Mouse (Mus musculus): ENCODE data around the gene Olfr965. TPM values are rescaled to one million over a fixed set of nuclear protein-coding genes. Genes with fewer than 3 reads are reported as not detected.

Gene Olfr965
- polyA plus RNA-seq, 1 experiment, result not detected

DNA sequence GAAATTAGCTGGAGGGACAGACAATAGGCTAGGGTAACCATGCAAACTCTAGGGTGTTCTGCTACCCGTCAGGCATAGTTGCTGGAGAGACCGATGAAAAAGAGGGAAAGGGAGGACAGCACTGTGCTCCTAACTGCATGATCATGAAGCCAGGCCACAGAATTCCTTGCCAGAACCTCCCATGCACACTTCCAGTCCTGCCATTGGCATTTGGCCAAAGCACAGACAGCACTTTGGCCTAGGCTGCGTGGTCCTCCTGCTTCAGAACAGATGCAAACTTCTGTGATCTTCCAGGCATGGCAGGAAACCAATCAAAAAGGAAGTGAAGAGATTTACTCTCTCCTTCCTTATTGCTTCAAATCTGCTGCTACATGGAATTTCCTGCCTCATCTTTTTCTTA is 2.2 kb upstream of the Olfr965 start:
- H3K27me3 ChIP-seq (replicated peaks; ENCODE audit: control insufficient read depth, insufficient read depth, low read length), result no peaks in the 10 kb centered on the region
- no peak overlapping the region for H3K27ac ChIP-seq (ENCODE audit: insufficient read depth, low read depth, low read length)
- 32% methylated on average over 3 of the region's 3 CpGs for WGBS
- no peaks in the 10 kb centered on the region for H3K36me3 ChIP-seq (ENCODE audit: control insufficient read depth, insufficient read depth, low read length)
- no peak overlapping the region for H3K4me3 ChIP-seq (ENCODE audit: insufficient read depth, low read depth, low read length)
- H3K4me1 ChIP-seq (ENCODE audit: control insufficient read depth, insufficient read depth, low read length), result no peaks in the 10 kb centered on the region
- DNase-seq, result peak; percentile 19
- TF ChIP-seq POLR2A (IDR thresholded peaks at IDR 0.05; ENCODE audit: low read depth, low read length) (no peak), CTCF (conservative IDR thresholded peaks at IDR 0.05; ENCODE audit: insufficient read depth, insufficient read length, low read depth, low read length) (no peak)

- Histone ChIP-seq H3K4me1 (ENCODE audit: control insufficient read depth, insufficient read depth, low read length) (no peaks in the 10 kb centered on the region), H3K36me3 (ENCODE audit: control insufficient read depth, insufficient read depth, low read length) (no peaks in the 10 kb centered on the region), H3K4me3 (ENCODE audit: insufficient read depth, low read depth, low read length) (no peak within 1 kb of the TSS), H3K27me3 (replicated peaks; ENCODE audit: control insufficient read depth, insufficient read depth, low read length) (no peaks in the 10 kb centered on the region), H3K27ac (ENCODE audit: insufficient read depth, low read depth, low read length) (no peak within 1 kb of the TSS)
- no peak for TF ChIP-seq POLR2A (IDR thresholded peaks at IDR 0.05; ENCODE audit: low read depth, low read length)
- no peak for TF ChIP-seq CTCF (conservative IDR thresholded peaks at IDR 0.05; ENCODE audit: insufficient read depth, insufficient read length, low read depth, low read length)
- no peak for DNase-seq
Measured at GRCm38 (mm10) chr9:39730678-39731077, 19.5 kb downstream of the Olfr965 start, which contains the start of gene Olfr150. TSS of gene Olfr150 (plus strand) at chr9:39730978.

GRCm38 (mm10) chr9:39740741-39741140 is 29.6 kb downstream of the Olfr965 start:
- H3K27ac ChIP-seq (ENCODE audit: insufficient read depth, low read depth, low read length), result no peak overlapping the region
- H3K4me3 ChIP-seq (ENCODE audit: insufficient read depth, low read depth, low read length), result no peak overlapping the region
- H3K4me1 ChIP-seq (ENCODE audit: control insufficient read depth, insufficient read depth, low read length), result no peaks in the 10 kb centered on the region
- TF ChIP-seq CTCF (conservative IDR thresholded peaks at IDR 0.05; ENCODE audit: insufficient read depth, insufficient read length, low read depth, low read length) (no peak), POLR2A (IDR thresholded peaks at IDR 0.05; ENCODE audit: low read depth, low read length) (no peak)
- H3K27me3 ChIP-seq (replicated peaks; ENCODE audit: control insufficient read depth, insufficient read depth, low read length), result no peaks in the 10 kb centered on the region
- H3K36me3 ChIP-seq (ENCODE audit: control insufficient read depth, insufficient read depth, low read length), result no peaks in the 10 kb centered on the region
- 81% methylated on average over 1 of the region's 1 CpGs for WGBS
- DNase-seq, result no peak

- Histone ChIP-seq H3K27ac (ENCODE audit: insufficient read depth, low read depth, low read length) (no peak within 1 kb of the TSS), H3K4me3 (ENCODE audit: insufficient read depth, low read depth, low read length) (no peak within 1 kb of the TSS), H3K4me1 (ENCODE audit: control insufficient read depth, insufficient read depth, low read length) (no peaks in the 10 kb centered on the region), H3K36me3 (ENCODE audit: control insufficient read depth, insufficient read depth, low read length) (no peaks in the 10 kb centered on the region), H3K27me3 (replicated peaks; ENCODE audit: control insufficient read depth, insufficient read depth, low read length) (no peaks in the 10 kb centered on the region)
- TF ChIP-seq CTCF (conservative IDR thresholded peaks at IDR 0.05; ENCODE audit: insufficient read depth, insufficient read length, low read depth, low read length), result no peak
- DNase-seq, result no peak
Measured at GRCm38 (mm10) chr9:39745949-39746348, 34.8 kb downstream of the Olfr965 start, which contains the start of gene Olfr967. TSS of gene Olfr967 (plus strand) at chr9:39746249.

DNA sequence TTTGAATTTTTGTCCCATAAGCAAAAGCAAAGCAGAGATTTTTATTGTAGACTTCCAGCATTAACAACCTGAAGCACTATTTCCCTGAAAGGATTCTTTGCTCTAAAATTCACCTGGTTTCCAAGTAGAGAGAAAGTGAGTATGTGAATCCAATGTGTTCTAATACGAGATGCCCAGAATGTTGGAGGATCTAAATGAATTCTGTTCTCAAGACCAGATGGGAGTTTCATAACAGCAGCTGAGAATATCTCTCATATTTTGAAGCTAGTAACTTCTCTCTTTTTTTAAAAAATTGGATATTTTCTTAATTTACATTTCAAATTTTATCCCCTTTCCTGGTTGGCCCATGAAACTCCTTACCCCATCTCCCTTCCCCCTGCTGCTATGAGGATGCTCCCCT is 35.3 kb downstream of the Olfr965 start:
- no peak for DNase-seq
- WGBS, result 93% methylated on average over 1 of the region's 1 CpGs
- H3K27ac ChIP-seq (ENCODE audit: insufficient read depth, low read depth, low read length), result no peak overlapping the region
- H3K36me3 ChIP-seq (ENCODE audit: control insufficient read depth, insufficient read depth, low read length), result no peaks in the 10 kb centered on the region
- H3K4me3 ChIP-seq (ENCODE audit: insufficient read depth, low read depth, low read length), result no peak overlapping the region
- TF ChIP-seq CTCF (conservative IDR thresholded peaks at IDR 0.05; ENCODE audit: insufficient read depth, insufficient read length, low read depth, low read length) (no peak), POLR2A (IDR thresholded peaks at IDR 0.05; ENCODE audit: low read depth, low read length) (no peak)
- H3K27me3 ChIP-seq (replicated peaks; ENCODE audit: control insufficient read depth, insufficient read depth, low read length), result no peaks in the 10 kb centered on the region
- H3K4me1 ChIP-seq (ENCODE audit: control insufficient read depth, insufficient read depth, low read length), result no peaks in the 10 kb centered on the region

Other genes starting within 250 kb of the Olfr965 start
- not detected in 2 replicates for gene Olfr955, start 239.4 kb upstream of the Olfr965 start, polyA plus RNA-seq (2012; rRNA removed)
- not detected in 2 replicates for gene Olfr44, start 217.4 kb upstream of the Olfr965 start, polyA plus RNA-seq (2012; rRNA removed)
- not detected in 2 replicates for gene Olfr957, start 195.5 kb upstream of the Olfr965 start, polyA plus RNA-seq (2012; rRNA removed)
- gene Olfr958, start 157.3 kb upstream of the Olfr965 start, polyA plus RNA-seq (2012; rRNA removed), result not detected in 2 replicates
- not detected in 2 replicates for gene Olfr959, start 135.8 kb upstream of the Olfr965 start, polyA plus RNA-seq (2012; rRNA removed)
- gene AW551984, start 107.0 kb upstream of the Olfr965 start, polyA plus RNA-seq (2012; rRNA removed), result 0.27 and 0.31 TPM in 2 replicates
- not detected in 2 replicates for gene Olfr148, start 100.7 kb upstream of the Olfr965 start, polyA plus RNA-seq (2012; rRNA removed)
- not detected in 2 replicates for gene Olfr960, start 90.0 kb upstream of the Olfr965 start, polyA plus RNA-seq (2012; rRNA removed)
- gene Olfr961, start 66.3 kb upstream of the Olfr965 start, polyA plus RNA-seq (2012; rRNA removed), result not detected in 2 replicates
- gene Olfr963, start 44.1 kb upstream of the Olfr965 start, polyA plus RNA-seq (2012; rRNA removed), result not detected in 2 replicates
- not detected in 2 replicates for gene Olfr149, start 4.2 kb upstream of the Olfr965 start, polyA plus RNA-seq (2012; rRNA removed)
- gene Olfr150, start 19.6 kb downstream of the Olfr965 start, polyA plus RNA-seq (2012; rRNA removed), result not detected in 2 replicates
- not detected in 2 replicates for gene Olfr967, start 34.9 kb downstream of the Olfr965 start, polyA plus RNA-seq (2012; rRNA removed)
- not detected in 2 replicates for gene Olfr968, start 71.9 kb downstream of the Olfr965 start, polyA plus RNA-seq (2012; rRNA removed)
- gene Olfr969, start 79.6 kb downstream of the Olfr965 start, polyA plus RNA-seq (2012; rRNA removed), result not detected in 2 replicates
- not detected in 2 replicates for gene Olfr970, start 97.5 kb downstream of the Olfr965 start, polyA plus RNA-seq (2012; rRNA removed)
- gene Olfr971, start 125.5 kb downstream of the Olfr965 start, polyA plus RNA-seq (2012; rRNA removed), result not detected in 2 replicates
- gene Olfr972, start 155.1 kb downstream of the Olfr965 start, polyA plus RNA-seq (2012; rRNA removed), result not detected in 2 replicates
- not detected in 2 replicates for gene Olfr229, start 196.0 kb downstream of the Olfr965 start, polyA plus RNA-seq (2012; rRNA removed)
- gene Olfr974, start 226.1 kb downstream of the Olfr965 start, polyA plus RNA-seq (2012; rRNA removed), result not detected in 2 replicates
- gene Olfr975, start 240.7 kb downstream of the Olfr965 start, polyA plus RNA-seq (2012; rRNA removed), result not detected in 2 replicates
- gene Olfr976, start 249.8 kb downstream of the Olfr965 start, polyA plus RNA-seq (2012; rRNA removed), result not detected in 2 replicates